Mouse (Mus musculus) urinary bladder, postnatal 0 days (tissue): ENCODE measurements around the gene Atp5g1. TPM values are rescaled to one million over a fixed set of nuclear protein-coding genes. Genes with fewer than 3 reads are reported as not detected.

Experiments
- polyA plus RNA-seq: library from polyadenylated mRNA; unstranded; fragments of >200 nt; fragmentation: Nextera tagmentation; extraction: Ambion mirVana; gene quantifications from 2 replicates; pipeline ENCODE4 v1.2.1, GENCODE M21; 2015

Gene Atp5g1
- 575 and 602 TPM in 2 replicates for polyA plus RNA-seq

DNA sequence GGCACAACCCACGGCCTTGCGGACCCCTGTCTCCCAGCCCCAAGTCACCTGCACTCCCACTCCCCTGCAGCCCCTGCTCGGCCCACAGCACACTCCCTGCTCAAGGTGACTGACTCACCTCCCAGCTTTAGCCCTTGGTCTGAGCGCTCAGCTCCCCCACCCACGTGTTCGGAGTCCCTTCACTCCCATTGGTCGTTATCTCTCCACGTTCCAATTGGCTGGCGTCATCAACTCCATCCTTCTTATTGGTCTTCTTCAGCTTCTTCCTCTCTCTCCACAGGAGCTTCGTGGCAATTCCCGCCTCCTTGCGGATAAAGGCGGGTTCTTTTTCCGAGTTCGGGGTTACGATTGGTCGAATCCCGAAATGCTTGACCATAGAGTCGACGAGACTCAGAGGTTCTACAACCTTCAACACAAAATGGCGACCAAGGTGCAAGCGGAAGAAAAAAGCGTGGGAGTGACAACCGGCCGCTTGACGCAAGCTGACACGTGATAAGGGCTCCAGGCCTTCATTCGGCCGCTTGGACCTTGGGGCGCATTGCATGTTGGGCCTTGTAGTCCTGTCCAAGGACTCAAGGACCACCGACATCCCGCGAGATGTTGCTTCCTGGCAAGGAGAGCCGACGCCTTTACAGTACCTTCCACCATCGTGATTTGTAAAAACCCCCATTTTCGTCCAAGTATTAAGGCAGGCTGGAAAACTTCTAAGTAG, at the start of gene Atp5g1:
TSS of gene Atp5g1 (minus strand) at position 162 of the 712 bp plus-strand sequence.

DNA sequence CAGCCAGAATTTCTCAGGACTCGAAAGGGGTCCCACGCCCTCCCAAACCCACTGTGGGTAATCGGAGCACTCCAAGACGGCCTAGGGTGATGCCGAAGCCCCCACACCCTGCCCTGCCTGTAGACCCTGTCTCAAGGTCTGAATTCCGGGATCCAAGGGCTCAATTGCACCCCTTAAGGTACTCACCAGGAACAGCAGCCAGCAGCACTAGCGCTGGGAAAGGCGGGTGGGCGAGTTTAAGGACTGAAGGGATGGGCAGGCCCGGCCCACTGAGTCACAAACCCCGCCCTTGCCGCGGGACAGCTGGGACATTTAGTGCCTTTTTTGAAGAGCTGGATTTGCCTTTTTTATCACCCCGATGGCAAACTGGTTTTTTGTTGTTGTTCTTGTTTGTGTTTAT, 36.3 kb upstream of the Atp5g1 start, which contains the start of gene Calcoco2:
TSS of gene Calcoco2 (minus strand) at position 214 of the 400 bp plus-strand sequence.

DNA sequence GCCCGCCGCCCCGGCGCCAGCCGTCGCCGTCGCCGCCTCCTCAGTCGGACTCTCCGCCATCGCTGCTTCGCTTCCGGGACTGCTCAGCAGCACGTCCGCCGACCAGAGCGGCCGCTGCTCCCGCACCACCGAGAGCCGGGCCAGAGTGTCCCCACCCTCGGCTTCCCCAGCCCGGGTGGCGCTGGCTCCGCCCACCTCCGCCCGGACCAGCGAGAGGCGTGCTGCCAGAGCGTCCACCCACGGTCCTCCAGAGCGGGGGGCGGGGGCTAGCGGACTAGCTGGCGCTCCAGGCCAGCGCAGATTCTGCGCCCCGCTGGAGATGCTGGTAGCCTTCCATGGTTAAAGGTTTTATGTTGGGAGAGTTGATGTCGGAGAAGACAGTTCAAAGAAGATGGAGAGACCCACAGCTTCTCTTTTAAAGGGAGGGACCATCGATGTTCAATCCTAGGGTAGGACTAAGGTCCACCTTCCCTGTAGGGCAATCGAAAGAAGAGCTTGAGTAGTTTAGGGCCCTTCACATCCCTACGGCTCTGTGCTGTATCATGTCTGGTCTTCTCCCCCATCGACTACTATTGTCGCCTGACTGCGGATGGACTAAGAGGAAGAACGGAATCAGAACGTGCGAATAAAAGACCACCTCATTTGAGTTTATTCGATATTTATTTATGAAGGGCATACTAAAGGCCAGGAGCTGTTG, 10.1 kb downstream of the Atp5g1 start, which contains the start of gene Ube2z:
TSS of gene Ube2z (minus strand) at position 174 of the 697 bp plus-strand sequence.

DNA sequence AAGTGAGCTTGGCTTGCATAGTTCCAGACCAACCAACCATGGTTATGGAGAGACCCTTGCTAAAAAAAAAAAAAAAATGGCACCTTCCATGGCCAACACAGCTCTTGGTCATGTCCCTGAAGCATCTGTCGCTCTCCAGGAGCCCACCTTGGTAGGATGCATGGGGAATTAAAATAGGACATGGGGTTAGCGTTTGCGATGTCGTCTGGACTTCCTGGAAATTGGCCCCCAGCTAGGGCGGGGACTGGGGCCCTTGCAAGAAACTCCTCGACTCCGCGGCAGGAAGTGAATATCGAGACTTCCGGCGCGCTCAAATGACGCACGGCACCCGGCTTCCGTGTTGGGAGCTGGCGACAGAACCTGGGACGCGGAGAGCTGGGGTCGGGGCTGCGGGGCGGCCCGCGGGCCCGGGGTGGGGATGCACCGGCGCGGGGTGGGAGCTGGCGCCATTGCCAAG, 40.8 kb downstream of the Atp5g1 start, which contains the start of gene Snf8:
TSS of gene Snf8 (plus strand) at position 290 of the 457 bp plus-strand sequence.

Other genes with a start within 250 kb of the Atp5g1 start
- gene Gngt2, start 238.5 kb downstream of the Atp5g1 start, polyA plus RNA-seq = 15.8 and 23.8 TPM in 2 replicates
- 6.4 and 6.8 TPM in 2 replicates for gene Abi3, start 233.2 kb downstream of the Atp5g1 start, polyA plus RNA-seq
- gene B4galnt2, start 160.8 kb downstream of the Atp5g1 start, polyA plus RNA-seq = 1.1 and 1.2 TPM in 2 replicates
- 4.6 and 7.7 TPM in 2 replicates for gene Igf2bp1, start 69.7 kb downstream of the Atp5g1 start, polyA plus RNA-seq
- 0.45 and 0.67 TPM in 2 replicates for gene Gip, start 51.1 kb downstream of the Atp5g1 start, polyA plus RNA-seq
- gene Snf8, start 40.8 kb downstream of the Atp5g1 start, polyA plus RNA-seq = 63.7 and 68.9 TPM in 2 replicates
- 29.5 and 31.3 TPM in 2 replicates for gene Ube2z, start 10.3 kb downstream of the Atp5g1 start, polyA plus RNA-seq
- 0.10 TPM in 2 replicates for gene Calcoco2, start 36.3 kb upstream of the Atp5g1 start, polyA plus RNA-seq
- gene Ttll6, start 58.1 kb upstream of the Atp5g1 start, polyA plus RNA-seq = not detected in 2 replicates
- gene Hoxb13, start 118.6 kb upstream of the Atp5g1 start, polyA plus RNA-seq = 1.8 and 1.9 TPM in 2 replicates
- gene Hoxb9, start 195.8 kb upstream of the Atp5g1 start, polyA plus RNA-seq = 0.56 and 0.63 TPM in 2 replicates
- gene Hoxb8, start 206.2 kb upstream of the Atp5g1 start, polyA plus RNA-seq = 0.21 and 0.26 TPM in 2 replicates
- gene Hoxb7, start 211.0 kb upstream of the Atp5g1 start, polyA plus RNA-seq = 3.5 and 5.4 TPM in 2 replicates
- gene Hoxb6, start 216.8 kb upstream of the Atp5g1 start, polyA plus RNA-seq = 1.2 and 1.3 TPM in 2 replicates
- 0.96 and 0.98 TPM in 2 replicates for gene Hoxb5, start 227.7 kb upstream of the Atp5g1 start, polyA plus RNA-seq
- gene Hoxb4, start 242.6 kb upstream of the Atp5g1 start, polyA plus RNA-seq = 0.39 and 0.48 TPM in 2 replicates
- gene Hoxb3, start 247.7 kb upstream of the Atp5g1 start, polyA plus RNA-seq = 0.27 and 0.29 TPM in 2 replicates